Mouse (Mus musculus) hindbrain, embryonic 13.5 days (tissue): ENCODE results near the gene Ttc27. TPM values are rescaled to one million over a fixed set of nuclear protein-coding genes. Genes with fewer than 3 reads are reported as not detected.
A peak's percentile ranks its signal among the peaks of the same experiment; 100 is the strongest.

Source experiments
- ATAC-seq: fragments of 200-750 bp; cut with Nextera tagmentation; 2 replicates; pipeline ENCODE4 v1.8.0; 2017; ENCODE audit warnings: moderate TSS enrichment; ENCODE audit not compliant: low FRiP score
- H3K27ac ChIP-seq: fragments of 300-500 bp; sonication (generic); 2 replicates; pipeline ENCODE4 v1.5.1; 2015; ENCODE audit warnings: inconsistent platforms, mild to moderate bottlenecking, moderate library complexity
- H3K27me3 ChIP-seq: fragments of 300-500 bp; sonication (generic); 2 replicates; pipeline ENCODE4 v1.6.1; 2015; ENCODE audit warnings: mild to moderate bottlenecking, inconsistent platforms
- H3K36me3 ChIP-seq: fragments of 300-500 bp; sonication (generic); 2 replicates; pipeline ENCODE4 v1.6.1; 2015; ENCODE audit warnings: mild to moderate bottlenecking, inconsistent platforms
- H3K4me1 ChIP-seq: fragments of 300-500 bp; sonication (generic); replicated peaks from 2 replicates; pipeline ENCODE4 v1.6.1; 2015; ENCODE audit warnings: inconsistent platforms
- H3K4me2 ChIP-seq: fragments of 300-500 bp; sonication (generic); 2 replicates; pipeline ENCODE4 v1.6.1; 2015; ENCODE audit warnings: inconsistent platforms, mild to moderate bottlenecking, moderate library complexity
- H3K4me3 ChIP-seq: fragments of 300-500 bp; sonication (generic); 2 replicates; pipeline ENCODE4 v1.5.1; 2015; ENCODE audit warnings: mild to moderate bottlenecking, inconsistent platforms
- H3K9ac ChIP-seq: fragments of 300-500 bp; sonication (generic); 2 replicates; pipeline ENCODE4 v1.6.1; 2015; ENCODE audit warnings: mild to moderate bottlenecking, inconsistent platforms
- H3K9me3 ChIP-seq: fragments of 300-500 bp; sonication (generic); 2 replicates; pipeline ENCODE4 v1.6.1; 2016; ENCODE audit warnings: inconsistent platforms
- WGBS: fragments of 180-500 bp; shearing (Covaris S2); methylation state at CpG from one replicate; pipeline ENCODE4 v1.1.7; 2015; 5-methylcytosine and 5-hydroxymethylcytosine counted together
- polyA plus RNA-seq: library from polyadenylated mRNA; unstranded; fragments of >200 nt; fragmentation: Nextera tagmentation; extraction: Ambion mirVana; gene quantifications from 2 replicates; pipeline ENCODE4 v1.2.1, GENCODE M21; 2015

The Ttc27 gene
- polyA plus RNA-seq, 1 experiment from 2014 or later, result 15.2 TPM

GRCm38 (mm10) chr17:74859298-74859697 lies 141.8 kb downstream of the Ttc27 start:
- 77% methylated on average over 2 of the region's 2 CpGs for WGBS
- no peak overlapping the region for H3K4me2 ChIP-seq
- no peak for ATAC-seq
- H3K27ac ChIP-seq, result no peak overlapping the region
- H3K9me3 ChIP-seq, result no peaks in the 10 kb centered on the region
- no peaks in the 10 kb centered on the region for H3K36me3 ChIP-seq
- H3K4me3 ChIP-seq, result no peak overlapping the region
- no peaks in the 10 kb centered on the region; the same call in 1 of the 2 replicates for H3K4me1 ChIP-seq
- H3K9ac ChIP-seq, result no peak overlapping the region
- no peaks in the 10 kb centered on the region for H3K27me3 ChIP-seq

- Histone ChIP-seq H3K9ac (no peak overlapping the region), H3K36me3 (no peaks in the 10 kb centered on the region), H3K4me3 (no peak overlapping the region), H3K4me2 (no peak overlapping the region), H3K27me3 (no peaks in the 10 kb centered on the region), H3K9me3 (no peaks in the 10 kb centered on the region), H3K27ac (no peak overlapping the region), H3K4me1 (no peaks in the 10 kb centered on the region; the same call in 1 of the 2 replicates)
- WGBS, result 75% methylated on average over 17 of the region's 17 CpGs
- no peak for ATAC-seq
Observed at GRCm38 (mm10) chr17:74860180-74860993, 142.9 kb downstream of the Ttc27 start.

GRCm38 (mm10) chr17:74863845-74864244 lies 146.3 kb downstream of the Ttc27 start:
- Histone ChIP-seq H3K4me2 (no peak overlapping the region), H3K4me3 (no peak overlapping the region), H3K4me1 (peaks cover 30% of the 10 kb centered on the region), H3K9ac (no peak overlapping the region; the same call in 1 of the 2 replicates), H3K9me3 (no peaks in the 10 kb centered on the region), H3K27me3 (no peaks in the 10 kb centered on the region), H3K36me3 (no peaks in the 10 kb centered on the region), H3K27ac (no peak overlapping the region)
- WGBS, result 94% methylated on average over 5 of the region's 5 CpGs
- ATAC-seq, result no peak

- WGBS, result 88% methylated on average over 10 of the region's 10 CpGs
- Histone ChIP-seq H3K9ac (no peak overlapping the region), H3K36me3 (no peaks in the 10 kb centered on the region), H3K27ac (no peak overlapping the region), H3K27me3 (no peaks in the 10 kb centered on the region), H3K4me2 (no peak overlapping the region), H3K4me1 (peaks cover 37% of the 10 kb centered on the region), H3K4me3 (no peak overlapping the region), H3K9me3 (no peaks in the 10 kb centered on the region)
- no peak for ATAC-seq
Observed at GRCm38 (mm10) chr17:74864790-74865548, 147.4 kb downstream of the Ttc27 start.

- no peak for ATAC-seq
- Histone ChIP-seq H3K36me3 (no peaks in the 10 kb centered on the region), H3K4me2 (no peak overlapping the region), H3K4me3 (no peak overlapping the region), H3K9ac (no peak overlapping the region), H3K27me3 (no peaks in the 10 kb centered on the region), H3K9me3 (no peaks in the 10 kb centered on the region), H3K4me1 (peaks cover 37% of the 10 kb centered on the region), H3K27ac (peak overlapping the region; percentile 20; the same call in 1 of the 2 replicates)
- WGBS, result 82% methylated on average over 16 of the region's 16 CpGs
Observed at GRCm38 (mm10) chr17:74865694-74866564, 148.4 kb downstream of the Ttc27 start.

GRCm38 (mm10) chr17:74866565-74867507 lies 149.3 kb downstream of the Ttc27 start:
- no peak overlapping the region for H3K9ac ChIP-seq
- no peaks in the 10 kb centered on the region for H3K27me3 ChIP-seq
- peak overlapping the region; percentile 55 for H3K27ac ChIP-seq
- 26% methylated on average over 11 of the region's 11 CpGs for WGBS
- H3K36me3 ChIP-seq, result no peaks in the 10 kb centered on the region
- H3K4me1 ChIP-seq, result peaks cover 37% of the 10 kb centered on the region
- no peak overlapping the region for H3K4me2 ChIP-seq
- peak; percentile 49; the same call in 1 of the 2 replicates for ATAC-seq
- no peak overlapping the region for H3K4me3 ChIP-seq
- no peaks in the 10 kb centered on the region for H3K9me3 ChIP-seq

GRCm38 (mm10) chr17:74868185-74868907 lies 150.8 kb downstream of the Ttc27 start:
- H3K4me3 ChIP-seq, result no peak overlapping the region
- H3K9ac ChIP-seq, result no peak overlapping the region
- H3K27me3 ChIP-seq, result no peaks in the 10 kb centered on the region
- H3K27ac ChIP-seq, result no peak overlapping the region
- H3K36me3 ChIP-seq, result no peaks in the 10 kb centered on the region
- peaks cover 37% of the 10 kb centered on the region for H3K4me1 ChIP-seq
- no peak overlapping the region for H3K4me2 ChIP-seq
- H3K9me3 ChIP-seq, result no peaks in the 10 kb centered on the region
- 72% methylated on average over 12 of the region's 12 CpGs for WGBS
- no peak for ATAC-seq

GRCm38 (mm10) chr17:74869556-74869955 lies 152.0 kb downstream of the Ttc27 start:
- Histone ChIP-seq H3K4me3 (no peak overlapping the region), H3K4me2 (no peak overlapping the region), H3K4me1 (peaks cover 37% of the 10 kb centered on the region), H3K27me3 (no peaks in the 10 kb centered on the region), H3K9me3 (no peaks in the 10 kb centered on the region), H3K9ac (no peak overlapping the region), H3K36me3 (no peaks in the 10 kb centered on the region), H3K27ac (no peak overlapping the region)
- ATAC-seq, result no peak
- 58% methylated on average over 8 of the region's 8 CpGs for WGBS

GRCm38 (mm10) chr17:74870177-74871160 lies 152.9 kb downstream of the Ttc27 start:
- Histone ChIP-seq H3K4me3 (no peak overlapping the region), H3K9ac (no peak overlapping the region), H3K27me3 (no peaks in the 10 kb centered on the region), H3K9me3 (no peaks in the 10 kb centered on the region), H3K27ac (0 out of 2 replicates have a peak overlapping the region, but pooled peaks have one; percentile 1), H3K36me3 (no peaks in the 10 kb centered on the region), H3K4me1 (peaks cover 37% of the 10 kb centered on the region), H3K4me2 (no peak overlapping the region)
- no peak for ATAC-seq
- WGBS, result 78% methylated on average over 14 of the region's 14 CpGs

- 88% methylated on average over 9 of the region's 9 CpGs for WGBS
- Histone ChIP-seq H3K9ac (no peak overlapping the region), H3K36me3 (no peaks in the 10 kb centered on the region), H3K27ac (no peak overlapping the region), H3K4me3 (no peak overlapping the region), H3K4me2 (no peak overlapping the region), H3K27me3 (no peaks in the 10 kb centered on the region), H3K4me1 (peaks cover 18% of the 10 kb centered on the region), H3K9me3 (no peaks in the 10 kb centered on the region)
- no peak for ATAC-seq
Observed at GRCm38 (mm10) chr17:74872567-74872966, 155.0 kb downstream of the Ttc27 start.
